Mouse (Mus musculus): Measurements from ENCODE around the gene Cog2.
A peak's percentile ranks its signal among the peaks of the same experiment; 100 is the strongest.

Cog2 gene

GRCm38 (mm10) chr8:124517142-124517541 lies 3.4 kb upstream of the Cog2 start:
- no peak for DNase-seq

GRCm38 (mm10) chr8:124521946-124522345 lies 1.4 kb downstream of the Cog2 start:
- peak; percentile 50 for DNase-seq

GRCm38 (mm10) chr8:124526261-124526660 lies 5.7 kb downstream of the Cog2 start:
- DNase-seq = no peak

- DNase-seq = no peak
Measured at GRCm38 (mm10) chr8:124530076-124530475, 9.5 kb downstream of the Cog2 start.

GRCm38 (mm10) chr8:124530556-124530955 lies 10.0 kb downstream of the Cog2 start:
- DNase-seq = no peak

- DNase-seq = no peak
Measured at GRCm38 (mm10) chr8:124530996-124531395, 10.4 kb downstream of the Cog2 start.

- DNase-seq = no peak
Measured at GRCm38 (mm10) chr8:124532626-124533025, 12.1 kb downstream of the Cog2 start.

GRCm38 (mm10) chr8:124535451-124535850 lies 14.9 kb downstream of the Cog2 start:
- no peak for DNase-seq

- DNase-seq = no peak
Measured at GRCm38 (mm10) chr8:124540906-124541305, 20.3 kb downstream of the Cog2 start.

- DNase-seq = no peak
Measured at GRCm38 (mm10) chr8:124542001-124542400, 21.4 kb downstream of the Cog2 start.

- DNase-seq = no peak
Measured at GRCm38 (mm10) chr8:124543272-124543671, 22.7 kb downstream of the Cog2 start.

- no peak for DNase-seq
Measured at GRCm38 (mm10) chr8:124546371-124546770, 25.8 kb downstream of the Cog2 start.

- no peak for DNase-seq
Measured at GRCm38 (mm10) chr8:124546815-124547214, 26.2 kb downstream of the Cog2 start.

- no peak for DNase-seq
Measured at GRCm38 (mm10) chr8:124547269-124547668, 26.7 kb downstream of the Cog2 start.

GRCm38 (mm10) chr8:124548187-124548586 lies 27.6 kb downstream of the Cog2 start:
- no peak for DNase-seq

- no peak for DNase-seq
Measured at GRCm38 (mm10) chr8:124551011-124551661, 30.6 kb downstream of the Cog2 start.

- no peak for DNase-seq
Measured at GRCm38 (mm10) chr8:124555113-124555750, 34.7 kb downstream of the Cog2 start.

GRCm38 (mm10) chr8:124556164-124556563 lies 35.6 kb downstream of the Cog2 start:
- no peak for DNase-seq

- no peak for DNase-seq
Measured at GRCm38 (mm10) chr8:124556658-124557057, 36.1 kb downstream of the Cog2 start.

GRCm38 (mm10) chr8:124557476-124557875 lies 36.9 kb downstream of the Cog2 start:
- no peak for DNase-seq

- DNase-seq = no peak
Measured at GRCm38 (mm10) chr8:124567126-124567525, 46.6 kb downstream of the Cog2 start.

- DNase-seq = no peak
Measured at GRCm38 (mm10) chr8:124567584-124567983, 47.0 kb downstream of the Cog2 start.

GRCm38 (mm10) chr8:124569100-124569499 lies 48.5 kb downstream of the Cog2 start:
- DNase-seq = no peak

- DNase-seq = peak; percentile 69
Measured at GRCm38 (mm10) chr8:124569593-124569992, 49.0 kb downstream of the Cog2 start, which contains the start of gene Agt. Agt (minus strand) TSS chr8:124569706.

Data from kidney, postnatal 10 days (tissue).